Mouse (Mus musculus): Measurements from ENCODE around the gene Prdm10.

DNA sequence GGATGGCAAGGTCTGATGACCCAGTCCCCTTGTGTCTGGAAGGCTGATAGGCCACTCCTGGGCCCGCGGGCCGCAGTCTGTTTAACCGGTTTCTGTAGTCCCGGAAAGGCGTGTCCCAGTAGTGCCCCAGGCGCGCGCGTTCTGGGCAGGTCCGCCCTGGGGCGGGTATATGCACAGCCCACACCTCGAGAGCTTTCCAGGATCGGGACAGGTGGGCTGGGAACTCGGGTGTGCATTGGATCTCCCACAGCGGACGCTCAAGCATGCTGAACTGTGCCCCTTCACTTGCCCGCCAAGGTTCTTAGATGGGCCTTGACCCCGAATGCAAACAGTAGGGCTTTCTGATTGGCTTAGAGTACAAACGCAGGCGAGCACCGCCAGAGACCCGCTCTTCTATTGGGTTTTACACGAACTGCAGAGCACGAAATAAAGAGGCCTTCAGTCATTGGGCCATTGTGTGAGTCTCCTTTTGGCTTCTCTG lies 413 bp upstream of the Prdm10 start:
- TF ChIP-seq CTCF (IDR thresholded peaks at IDR 0.05; ENCODE audit: control insufficient read depth, insufficient read depth, low read length) (no peak), POLR2A (IDR thresholded peaks at IDR 0.05; ENCODE audit: borderline replicate concordance, control insufficient read depth, low read depth, low read length) (peak; percentile 87; the same call in 1 of the 2 replicates)
